Mouse (Mus musculus) neural tube, embryonic 15.5 days (tissue): ENCODE data around the gene Chmp2b. TPM values are rescaled to one million over a fixed set of nuclear protein-coding genes. Genes with fewer than 3 reads are reported as not detected.

Experiments used
- ATAC-seq: fragments of 200-750 bp; cut with Nextera tagmentation; 2 replicates; pipeline ENCODE4 v1.8.0; 2017; ENCODE audit warnings: mild to moderate bottlenecking, moderate TSS enrichment, moderate library complexity; ENCODE audit not compliant: low FRiP score
- H3K27ac ChIP-seq: fragments of 300-500 bp; sonication (generic); replicated peaks from 2 replicates; pipeline ENCODE4 v1.5.1; 2015; ENCODE audit warnings: mild to moderate bottlenecking, inconsistent platforms
- H3K27me3 ChIP-seq: fragments of 300-500 bp; sonication (generic); replicated peaks from 2 replicates; pipeline ENCODE4 v1.6.1; 2015; ENCODE audit warnings: inconsistent platforms
- H3K36me3 ChIP-seq: fragments of 300-500 bp; sonication (generic); 2 replicates; pipeline ENCODE4 v1.6.1; 2015; ENCODE audit warnings: inconsistent platforms
- H3K4me1 ChIP-seq: fragments of 300-500 bp; sonication (generic); 2 replicates; pipeline ENCODE4 v1.6.1; 2015; ENCODE audit warnings: inconsistent platforms
- H3K4me2 ChIP-seq: fragments of 300-500 bp; sonication (generic); 2 replicates; pipeline ENCODE4 v1.6.1; 2015; ENCODE audit warnings: inconsistent platforms, mild to moderate bottlenecking, moderate library complexity
- H3K4me3 ChIP-seq: fragments of 300-500 bp; sonication (generic); replicated peaks from 2 replicates; pipeline ENCODE4 v1.5.1; 2015; ENCODE audit warnings: mild to moderate bottlenecking, inconsistent platforms
- H3K9ac ChIP-seq: fragments of 300-500 bp; sonication (generic); replicated peaks from 2 replicates; pipeline ENCODE4 v1.6.1; 2015; ENCODE audit warnings: mild to moderate bottlenecking, inconsistent platforms
- H3K9me3 ChIP-seq: fragments of 300-500 bp; sonication (generic); replicated peaks from 2 replicates; pipeline ENCODE4 v1.6.1; 2016; ENCODE audit warnings: inconsistent platforms
- WGBS: fragments of 180-500 bp; shearing (Covaris S2); methylation state at CpG from one replicate; pipeline ENCODE4 v1.1.7; 2015; ENCODE audit warnings: mixed read lengths; 5-methylcytosine and 5-hydroxymethylcytosine counted together
- polyA plus RNA-seq: library from polyadenylated mRNA; unstranded; fragments of >200 nt; fragmentation: Nextera tagmentation; extraction: Ambion mirVana; gene quantifications from 2 replicates; pipeline ENCODE4 v1.2.1, GENCODE M21; 2015

Gene Chmp2b
- polyA plus RNA-seq, 1 experiment from 2014 or later, result 158 TPM

DNA sequence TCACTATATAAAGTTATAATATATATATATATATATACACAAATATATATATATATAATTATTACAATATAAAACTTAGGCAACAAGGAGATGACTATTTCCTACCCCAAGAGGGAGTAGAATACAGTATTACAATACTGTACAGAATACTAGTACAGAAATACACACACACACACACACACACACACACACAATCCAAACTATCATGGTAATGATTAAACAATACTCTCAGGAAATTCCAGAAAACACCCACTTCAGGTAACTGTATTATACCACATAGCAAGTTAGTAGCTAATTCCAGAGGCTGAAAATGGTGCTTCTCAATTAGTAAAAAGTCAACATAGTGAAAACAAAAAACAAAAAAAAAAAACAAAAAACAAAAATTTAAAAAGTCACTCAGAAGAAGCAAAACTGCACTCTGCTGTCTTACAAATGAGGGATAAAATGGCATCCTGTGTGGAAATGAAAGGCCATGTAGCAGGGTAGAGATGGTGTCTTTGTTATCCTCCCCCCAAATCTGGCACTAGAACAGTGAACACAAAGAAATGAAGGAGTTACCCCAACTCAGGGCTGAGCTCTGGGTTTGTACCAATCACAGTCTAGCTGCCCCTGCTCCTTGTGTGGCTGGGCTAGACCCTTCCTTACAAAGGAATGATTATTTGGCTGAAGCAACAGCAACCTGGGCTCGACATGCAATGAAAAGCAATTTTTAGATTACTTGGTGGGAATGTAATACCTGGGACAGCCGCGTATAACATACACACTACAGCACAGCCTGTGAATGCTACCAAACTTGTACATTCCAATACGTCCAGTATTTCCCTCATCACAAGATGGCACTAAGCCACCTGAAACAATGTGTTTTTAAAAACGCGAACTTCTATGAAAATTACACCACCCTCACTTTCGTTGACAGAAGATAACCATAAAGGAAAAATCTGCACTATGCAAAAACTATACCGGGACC, 1.2 kb downstream of the Chmp2b start:
- Histone ChIP-seq H3K36me3 (no peaks in the 10 kb centered on the region), H3K9ac (peak overlapping the region; percentile 91), H3K4me2 (peak overlapping the region; percentile 76), H3K4me3 (peak overlapping the region; percentile 100), H3K9me3 (no peaks in the 10 kb centered on the region), H3K27ac (peak overlapping the region; percentile 86), H3K4me1 (peaks cover 18% of the 10 kb centered on the region), H3K27me3 (no peaks in the 10 kb centered on the region)
- WGBS, result 11% methylated on average over 8 of the region's 8 CpGs
- peak; percentile 49 for ATAC-seq

DNA sequence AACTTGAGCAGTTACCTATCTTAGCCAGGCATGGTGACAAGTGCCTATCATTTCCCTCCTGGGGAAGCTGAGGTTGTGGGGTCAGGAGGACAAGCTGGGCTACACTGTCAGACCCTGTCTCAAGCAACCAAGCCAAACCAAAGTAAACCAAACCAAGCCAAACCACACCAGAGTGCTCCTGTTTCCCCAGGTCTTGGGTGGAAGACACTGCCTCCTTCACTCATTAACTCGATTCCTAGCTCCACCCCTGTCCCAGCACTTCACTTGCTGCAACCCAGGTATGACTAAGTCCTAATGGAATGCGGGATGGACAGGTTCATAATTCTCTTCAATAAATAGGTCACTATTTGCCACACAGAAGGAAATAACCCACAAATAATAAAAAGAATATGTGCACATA, 2.9 kb downstream of the Chmp2b start:
- Histone ChIP-seq H3K4me2 (peak overlapping the region; percentile 76), H3K9me3 (no peaks in the 10 kb centered on the region), H3K27ac (no peak overlapping the region), H3K36me3 (no peaks in the 10 kb centered on the region), H3K4me3 (0 out of 2 replicates have a peak overlapping the region, but pooled peaks have one; percentile 10), H3K9ac (no peak overlapping the region), H3K4me1 (peaks cover 18% of the 10 kb centered on the region), H3K27me3 (no peaks in the 10 kb centered on the region)
- 81% methylated on average over 2 of the region's 2 CpGs for WGBS
- ATAC-seq, result no peak

DNA sequence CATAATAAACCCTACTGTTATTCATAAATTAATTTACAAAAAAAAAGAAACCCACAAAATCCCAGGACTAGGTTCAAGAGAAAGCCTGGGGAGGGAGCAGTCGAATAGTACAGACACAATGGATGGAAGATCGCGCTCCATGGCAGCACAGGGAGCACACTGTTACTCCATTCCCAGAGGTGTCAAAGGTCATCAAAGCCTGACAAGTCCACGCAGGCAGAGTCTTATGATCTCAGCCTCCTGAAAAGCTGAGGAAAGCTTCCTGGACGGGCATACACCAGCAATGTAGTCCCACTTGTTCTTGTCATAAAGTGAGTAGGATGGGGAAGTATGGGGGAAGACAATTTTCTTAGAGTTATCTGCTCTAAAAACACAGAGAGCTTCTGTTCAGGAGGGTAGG, 5.2 kb downstream of the Chmp2b start:
- ATAC-seq, result no peak
- H3K4me2 ChIP-seq, result no peak overlapping the region
- no peaks in the 10 kb centered on the region for H3K9me3 ChIP-seq
- no peak overlapping the region for H3K27ac ChIP-seq
- H3K4me1 ChIP-seq, result peaks cover 11% of the 10 kb centered on the region
- 74% methylated on average over 5 of the region's 5 CpGs for WGBS
- no peak overlapping the region for H3K4me3 ChIP-seq
- H3K9ac ChIP-seq, result no peak overlapping the region
- H3K27me3 ChIP-seq, result no peaks in the 10 kb centered on the region
- H3K36me3 ChIP-seq, result no peaks in the 10 kb centered on the region

DNA sequence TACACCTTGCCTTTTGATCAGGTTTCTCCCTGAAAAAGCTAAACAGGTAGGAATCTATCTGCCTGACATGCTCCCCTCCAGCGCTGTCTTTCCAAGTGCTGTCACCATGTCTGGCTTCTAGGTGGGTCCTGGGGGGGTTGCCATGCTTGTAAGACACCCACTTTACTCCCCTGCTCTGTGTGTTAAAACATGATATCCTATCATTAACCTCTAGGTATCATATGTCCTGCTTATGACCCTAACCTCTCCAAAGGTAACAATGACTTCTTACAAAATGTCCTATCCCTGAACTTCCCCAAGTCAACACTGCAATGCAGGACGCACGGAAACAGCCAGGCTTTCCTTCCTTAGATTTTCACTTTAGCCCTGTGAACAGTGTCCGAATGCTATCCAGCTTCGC, 8.3 kb downstream of the Chmp2b start:
- no peak overlapping the region for H3K4me3 ChIP-seq
- no peak for ATAC-seq
- peaks cover under 1% of the 10 kb centered on the region; the same call in 1 of the 2 replicates for H3K4me1 ChIP-seq
- H3K27ac ChIP-seq, result no peak overlapping the region
- WGBS, result 91% methylated on average over 5 of the region's 5 CpGs
- H3K27me3 ChIP-seq, result no peaks in the 10 kb centered on the region
- H3K9me3 ChIP-seq, result no peaks in the 10 kb centered on the region
- no peak overlapping the region for H3K4me2 ChIP-seq
- H3K36me3 ChIP-seq, result no peaks in the 10 kb centered on the region
- no peak overlapping the region for H3K9ac ChIP-seq

DNA sequence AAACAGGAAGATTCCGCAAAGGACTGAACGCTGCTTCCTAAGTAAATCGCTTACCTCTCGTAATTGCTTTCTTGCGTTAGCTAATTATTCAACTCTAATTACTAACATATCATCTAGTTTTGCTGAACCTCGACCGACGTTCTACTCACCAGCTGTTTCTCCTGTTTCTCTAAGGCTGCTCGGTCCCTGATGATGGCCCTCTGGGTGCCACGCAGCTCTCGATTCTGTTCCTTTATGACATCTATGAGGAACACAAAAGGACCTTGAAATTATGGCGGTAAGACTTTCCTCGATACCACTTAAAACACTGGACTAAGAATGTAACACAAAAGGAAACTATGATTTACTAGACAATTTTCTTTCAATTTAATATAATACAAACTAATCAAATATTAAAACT, 11.7 kb downstream of the Chmp2b start:
- Histone ChIP-seq H3K9ac (no peak overlapping the region), H3K27ac (no peak overlapping the region), H3K9me3 (no peaks in the 10 kb centered on the region), H3K4me2 (no peak overlapping the region), H3K4me3 (no peak overlapping the region), H3K27me3 (no peaks in the 10 kb centered on the region), H3K4me1 (no peaks in the 10 kb centered on the region), H3K36me3 (0 out of 2 replicates have a peak, but pooled peaks cover 4% of the 10 kb centered on the region)
- no peak for ATAC-seq
- whole genome bisulfite sequencing, result 50% methylated on average over 13 of the region's 13 CpGs

DNA sequence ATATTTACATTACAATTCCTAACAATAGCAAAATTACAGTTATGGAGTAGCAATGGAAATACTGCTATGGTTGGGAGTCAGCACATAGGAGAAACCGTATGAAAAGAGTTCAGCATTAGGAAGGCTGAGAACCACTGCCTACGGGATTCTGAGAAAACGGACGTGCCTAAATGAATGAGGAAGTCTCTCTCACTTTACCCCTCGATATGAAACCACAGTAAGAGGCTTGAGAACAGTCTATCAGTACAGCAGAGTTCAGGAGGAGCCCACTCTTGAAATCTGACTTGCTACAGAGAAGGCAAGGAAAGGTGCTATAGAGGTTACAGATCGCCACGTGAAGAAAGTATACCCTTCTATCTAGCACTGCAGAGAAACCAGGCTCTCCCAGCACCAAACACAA, 13.6 kb downstream of the Chmp2b start:
- Histone ChIP-seq H3K27me3 (no peaks in the 10 kb centered on the region), H3K9ac (no peak overlapping the region), H3K27ac (no peak overlapping the region), H3K4me1 (no peaks in the 10 kb centered on the region), H3K4me2 (no peak overlapping the region), H3K36me3 (peaks cover 17% of the 10 kb centered on the region), H3K9me3 (no peaks in the 10 kb centered on the region), H3K4me3 (no peak overlapping the region)
- WGBS, result 89% methylated on average over 7 of the region's 7 CpGs
- ATAC-seq, result no peak

DNA sequence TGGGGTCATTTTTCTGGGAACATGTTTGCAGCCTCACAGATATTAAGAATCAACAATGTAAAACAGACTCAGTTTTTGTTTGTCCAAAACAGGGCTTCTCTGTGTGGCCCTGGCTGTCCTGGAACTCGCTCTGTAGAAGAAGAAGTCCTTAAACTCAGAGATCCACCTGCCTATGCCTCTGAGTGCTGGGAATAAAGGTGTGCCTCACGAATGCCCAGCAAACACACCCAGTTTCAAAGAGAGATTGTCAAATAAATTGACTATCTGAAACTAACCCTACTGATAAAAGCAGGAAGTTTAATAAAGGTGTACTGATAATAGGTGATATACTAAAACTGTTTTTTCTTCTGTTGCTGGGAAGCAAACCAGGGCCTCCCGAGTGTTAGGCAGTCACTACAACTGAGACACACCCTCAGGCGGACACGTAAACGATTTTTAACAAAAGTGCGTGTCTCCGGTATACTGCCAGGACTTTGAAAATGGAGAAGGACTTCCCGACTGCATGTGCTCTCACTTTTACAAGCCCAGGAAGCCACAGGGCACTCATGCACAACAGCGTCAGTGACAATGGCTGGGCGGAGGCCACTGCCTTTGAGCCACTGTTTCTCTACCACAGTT, 18.7 kb downstream of the Chmp2b start:
- no peak overlapping the region for H3K9ac ChIP-seq
- no peak overlapping the region for H3K4me2 ChIP-seq
- H3K27me3 ChIP-seq, result no peaks in the 10 kb centered on the region
- H3K36me3 ChIP-seq, result peaks cover 34% of the 10 kb centered on the region
- no peaks in the 10 kb centered on the region for H3K9me3 ChIP-seq
- no peaks in the 10 kb centered on the region for H3K4me1 ChIP-seq
- no peak overlapping the region for H3K27ac ChIP-seq
- 88% methylated on average over 11 of the region's 11 CpGs for WGBS
- no peak for ATAC-seq
- H3K4me3 ChIP-seq, result no peak overlapping the region

DNA sequence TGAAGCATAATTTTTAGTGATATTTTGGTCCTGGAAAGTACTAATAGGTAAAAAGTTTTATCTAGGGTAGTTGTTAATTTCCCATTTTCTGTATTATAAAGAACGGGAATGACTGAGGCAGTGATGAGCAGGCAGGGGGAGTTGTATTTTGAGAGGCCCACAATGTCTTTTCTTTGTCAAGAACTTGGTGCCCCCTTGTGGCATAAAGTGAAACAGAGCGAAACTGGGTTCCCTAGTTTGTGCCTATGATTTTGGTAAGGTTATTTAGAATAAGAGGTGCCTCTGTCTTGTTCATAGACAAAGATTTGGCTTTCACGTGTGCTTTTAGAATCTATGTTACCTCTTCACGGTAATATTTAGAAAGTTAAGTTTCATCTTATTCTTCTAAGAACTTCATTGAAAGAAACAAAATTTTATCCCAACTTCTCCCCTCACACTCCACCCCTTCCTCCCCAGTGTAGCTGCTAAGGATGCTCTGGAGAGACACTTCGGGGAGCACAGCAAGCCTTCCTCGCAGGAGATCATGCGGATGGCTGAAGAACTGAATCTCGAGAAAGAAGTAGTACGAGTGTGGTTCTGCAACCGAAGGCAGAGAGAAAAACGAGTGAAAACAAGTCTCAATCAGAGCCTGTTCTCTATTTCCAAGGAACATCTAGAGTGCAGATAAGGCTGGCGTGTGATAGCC, 29.1 kb downstream of the Chmp2b start:
- Histone ChIP-seq H3K9me3 (no peaks in the 10 kb centered on the region), H3K4me3 (no peak overlapping the region), H3K27ac (no peak overlapping the region), H3K27me3 (no peaks in the 10 kb centered on the region), H3K9ac (no peak overlapping the region), H3K4me2 (no peak overlapping the region), H3K4me1 (0 out of 2 replicates have a peak, but pooled peaks cover 2% of the 10 kb centered on the region), H3K36me3 (no peaks in the 10 kb centered on the region)
- no peak for ATAC-seq
- WGBS, result 27% methylated on average over 12 of the region's 12 CpGs

DNA sequence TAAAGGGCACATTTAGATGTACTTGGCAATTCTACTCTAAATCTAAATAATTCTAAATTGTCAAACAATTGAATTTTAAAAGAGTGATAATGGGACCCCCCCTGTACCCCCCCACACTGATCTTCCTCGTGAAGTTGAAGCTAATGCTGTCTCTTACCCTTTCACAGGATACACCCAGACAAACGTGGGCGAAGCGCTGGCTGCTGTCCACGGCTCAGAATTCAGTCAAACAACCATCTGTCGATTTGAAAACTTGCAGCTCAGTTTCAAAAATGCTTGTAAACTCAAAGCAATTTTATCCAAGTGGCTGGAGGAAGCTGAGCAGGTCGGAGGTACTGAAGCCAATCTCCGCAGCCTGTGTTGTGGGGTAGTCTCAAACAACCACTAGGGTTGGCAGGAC, 30.9 kb downstream of the Chmp2b start:
- H3K4me3 ChIP-seq, result no peak overlapping the region
- no peak overlapping the region for H3K27ac ChIP-seq
- 76% methylated on average over 8 of the region's 8 CpGs for WGBS
- H3K9ac ChIP-seq, result no peak overlapping the region
- H3K9me3 ChIP-seq, result no peaks in the 10 kb centered on the region
- H3K4me1 ChIP-seq, result 0 out of 2 replicates have a peak, but pooled peaks cover 2% of the 10 kb centered on the region
- no peaks in the 10 kb centered on the region for H3K27me3 ChIP-seq
- no peak overlapping the region for H3K4me2 ChIP-seq
- H3K36me3 ChIP-seq, result no peaks in the 10 kb centered on the region
- ATAC-seq, result no peak

DNA sequence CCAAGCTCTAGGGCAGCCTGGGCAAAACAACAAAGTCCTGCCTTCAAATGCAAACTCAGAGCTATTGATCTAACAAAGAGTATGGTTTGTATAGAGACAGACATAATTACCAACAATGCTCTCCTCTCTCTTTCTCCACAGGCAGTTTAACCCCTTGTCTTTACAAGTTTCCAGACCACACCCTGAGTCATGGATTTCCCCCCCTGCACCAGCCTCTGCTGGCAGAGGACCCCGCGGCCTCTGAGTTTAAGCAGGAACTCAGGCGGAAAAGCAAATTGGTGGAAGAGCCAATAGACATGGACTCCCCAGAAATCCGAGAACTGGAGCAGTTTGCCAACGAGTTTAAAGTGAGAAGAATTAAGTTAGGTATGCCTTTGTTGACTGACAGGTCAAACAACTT, 32.9 kb downstream of the Chmp2b start:
- H3K4me2 ChIP-seq, result no peak overlapping the region
- H3K4me1 ChIP-seq, result 0 out of 2 replicates have a peak, but pooled peaks cover 2% of the 10 kb centered on the region
- 7% methylated on average over 5 of the region's 5 CpGs for WGBS
- no peaks in the 10 kb centered on the region for H3K36me3 ChIP-seq
- ATAC-seq, result no peak
- H3K27me3 ChIP-seq, result no peaks in the 10 kb centered on the region
- H3K27ac ChIP-seq, result no peak overlapping the region
- H3K9me3 ChIP-seq, result no peaks in the 10 kb centered on the region
- no peak overlapping the region for H3K9ac ChIP-seq
- H3K4me3 ChIP-seq, result no peak overlapping the region

DNA sequence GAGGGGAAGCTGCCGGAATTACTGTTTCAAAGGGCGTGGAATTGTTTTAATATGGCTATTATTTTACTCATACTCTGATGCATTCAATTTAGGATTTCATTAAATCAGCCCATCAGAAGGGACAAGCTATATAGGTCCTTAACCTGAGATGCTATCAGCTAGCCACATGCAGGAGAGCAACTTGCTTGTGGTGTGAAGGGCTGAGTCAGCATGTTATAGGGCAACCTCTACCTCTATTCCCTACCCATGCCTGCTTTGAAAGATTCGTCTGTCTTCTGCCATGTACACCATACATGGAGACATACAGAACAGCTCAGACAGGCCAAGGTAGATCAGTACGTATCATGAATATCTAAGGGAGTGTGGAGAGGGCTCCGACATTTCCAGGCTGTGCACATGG, 35.8 kb downstream of the Chmp2b start:
- WGBS, result 84% methylated on average over 5 of the region's 5 CpGs
- no peaks in the 10 kb centered on the region for H3K4me1 ChIP-seq
- no peak for ATAC-seq
- H3K4me3 ChIP-seq, result no peak overlapping the region
- H3K4me2 ChIP-seq, result no peak overlapping the region
- H3K27ac ChIP-seq, result no peak overlapping the region
- H3K27me3 ChIP-seq, result no peaks in the 10 kb centered on the region
- no peaks in the 10 kb centered on the region for H3K36me3 ChIP-seq
- H3K9ac ChIP-seq, result no peak overlapping the region
- no peaks in the 10 kb centered on the region for H3K9me3 ChIP-seq
